Comparison of ENCODE assay signal across 9 mouse cellular contexts in genomic region chr4:80864511-80864922, GRCm38 (mm10). TPM values are rescaled to one million over a fixed set of nuclear protein-coding genes. Genes with fewer than 3 reads are reported as not detected.
DNase-seq lines count a peak whose midpoint lies in the region; ATAC-seq and TF ChIP-seq lines count a peak whose summit lies in the region.
"Had no signal": no experiment of that assay in that cellular context is flagged by ENCODE, and none has a peak within 500 bp of the region (broad histone marks: within the 10 kb centered on the region; RNA-seq: fewer than 3 reads in every experiment).

No protein-coding gene starts in this region.

- WGBS in heart, embryonic 15.5 days: 1% methylated on average over 17 of the region's 17 CpGs
- 3% methylated on average over 17 of the region's 17 CpGs for WGBS in liver, postnatal 0 days (ENCODE audit: insufficient replicate concordance)

- TF ChIP-seq POLR2A in cortical plate, adult 2 months (IDR thresholded peaks at IDR 0.05; ENCODE audit: extremely low read depth, insufficient read depth, low read length): 0 out of 2 replicates have a peak, but pooled peaks have one; percentile 48

- H3K27ac ChIP-seq in cortical plate, adult 2 months (ENCODE audit: insufficient read depth, low read length): no peak overlapping the region
- H3K27ac ChIP-seq in heart, embryonic 15.5 days: no peak overlapping the region
- no peak overlapping the region for H3K27ac ChIP-seq in liver, postnatal 0 days (ENCODE audit: low read depth)

- no peak for TF ChIP-seq EP300 in liver, postnatal 0 days (IDR thresholded peaks at IDR 0.05; ENCODE audit: low read depth)

- peak overlapping the region; percentile 79 for H3K4me2 ChIP-seq in heart, embryonic 15.5 days
- H3K4me2 ChIP-seq in liver, postnatal 0 days (ENCODE audit: low read depth, low read length): peak overlapping the region; percentile 47

- no peak; the same call in 1 of the 2 replicates for ATAC-seq in heart, embryonic 15.5 days (replicated peaks; ENCODE audit: insufficient number of reproducible peaks, insufficient read depth, low FRiP score, low read depth)
- no peak for ATAC-seq in liver, postnatal 0 days

- no peaks in the 10 kb centered on the region for H3K4me1 ChIP-seq in cortical plate, adult 2 months (ENCODE audit: control insufficient read depth, insufficient read depth, low read length)
- peaks cover 6% of the 10 kb centered on the region for H3K4me1 ChIP-seq in heart, embryonic 15.5 days (replicated peaks)
- H3K4me1 ChIP-seq in liver, postnatal 0 days (ENCODE audit: insufficient read depth): no peaks in the 10 kb centered on the region

- H3K9me3 ChIP-seq in heart, embryonic 15.5 days (replicated peaks): no peaks in the 10 kb centered on the region
- no peaks in the 10 kb centered on the region for H3K9me3 ChIP-seq in liver, postnatal 0 days (ENCODE audit: low read length)

- no peak for TF ChIP-seq CTCF in cortical plate, adult 2 months (IDR thresholded peaks at IDR 0.05; ENCODE audit: extremely low read depth, insufficient read depth, low read length)
- no peak for TF ChIP-seq CTCF in liver, postnatal 0 days (IDR thresholded peaks at IDR 0.05; ENCODE audit: low read depth)

- peak overlapping the region; percentile 43 for H3K9ac ChIP-seq in heart, embryonic 15.5 days
- H3K9ac ChIP-seq in liver, postnatal 0 days (replicated peaks): no peak overlapping the region

- peak; percentile 21 for DNase-seq in gastrocnemius, postnatal 10 days
- no peak for DNase-seq in gastrocnemius, adult 18-20 months (ENCODE audit: low spot score)
- peak; percentile 63 to 79 for DNase-seq in layer of hippocampus, adult 8-10 months (ENCODE audit: low spot score in 2 of 2)
- peak; percentile 12 for DNase-seq in liver, postnatal 0 days
- DNase-seq in right cerebral cortex, adult 18-20 months: peak; percentile 82
- DNase-seq in thymus, postnatal 36 days: no peak

- no peaks in the 10 kb centered on the region for H3K36me3 ChIP-seq in heart, embryonic 15.5 days
- no peaks in the 10 kb centered on the region for H3K36me3 ChIP-seq in liver, postnatal 0 days (replicated peaks; ENCODE audit: insufficient read depth, low read length)

- no peaks in the 10 kb centered on the region for H3K27me3 ChIP-seq in heart, embryonic 15.5 days
- H3K27me3 ChIP-seq in liver, postnatal 0 days (ENCODE audit: insufficient read depth, low read length): no peaks in the 10 kb centered on the region
- H3K27me3 ChIP-seq: CH12.LX had no signal

- H3K4me3 ChIP-seq in cortical plate, adult 2 months (ENCODE audit: insufficient read depth, low read length): peak overlapping the region; percentile 21
- H3K4me3 ChIP-seq in heart, embryonic 15.5 days: peak overlapping the region; percentile 47
- no peak overlapping the region for H3K4me3 ChIP-seq in liver, postnatal 0 days (ENCODE audit: low read depth, low read length)

RNA-seq across cellular contexts. Expression of gene Tyrp1, which starts 30.6 kb away (rescaled TPM):
- total RNA-seq in gastrocnemius, postnatal 10 days (2021): 1 to 10 TPM in 1 of 2 experiments, under 1 TPM in 1; 0.32 to 1.5 TPM
- total RNA-seq in gastrocnemius, adult 18-20 months (2021): not detected
- polyA plus RNA-seq in cortical plate, adult 2 months (2012; rRNA removed): 0.06 and 0.08 TPM in 2 replicates
- polyA plus RNA-seq in heart, embryonic 15.5 days (2015; fragmentation: Nextera tagmentation; extraction: Ambion mirVana): 0.24 and 0.28 TPM in 2 replicates
- total RNA-seq in layer of hippocampus, adult 8-10 months (2022): 1 to 10 TPM in 1 of 4 experiments, under 1 TPM in 3; 0.22 to 1.2 (median 0.32) TPM
- not detected in 2 replicates for polyA plus RNA-seq in liver, postnatal 0 days (2015; fragmentation: Nextera tagmentation; extraction: Ambion mirVana)
- total RNA-seq: CH12.LX had no signal

RNA-seq across cellular contexts. Expression of gene Lurap1l, which starts 45.9 kb away (rescaled TPM):
- 1 to 10 TPM; 5.6 to 6.5 TPM for total RNA-seq in gastrocnemius, postnatal 10 days (2021)
- total RNA-seq in gastrocnemius, adult 18-20 months (2021): under 1 TPM; 0.68 to 0.93 TPM
- 8.8 and 9.8 TPM in 2 replicates for polyA plus RNA-seq in cortical plate, adult 2 months (2012; rRNA removed)
- 2.7 and 4.1 TPM in 2 replicates for polyA plus RNA-seq in heart, embryonic 15.5 days (2015; fragmentation: Nextera tagmentation; extraction: Ambion mirVana)
- 10 to 100 TPM; 18.7 to 26.7 (median 22.1) TPM for total RNA-seq in layer of hippocampus, adult 8-10 months (2022)
- polyA plus RNA-seq in liver, postnatal 0 days (2015; fragmentation: Nextera tagmentation; extraction: Ambion mirVana): 14.2 and 19.7 TPM in 2 replicates
- total RNA-seq: CH12.LX had no signal

Comparison
In these comparisons a context has a peak if more than half of its experiments do, and no peak if none do; other contexts are left out.
1. DNase-seq: peak in gastrocnemius, postnatal 10 days (single experiment), layer of hippocampus, adult 8-10 months (2 of 2), liver, postnatal 0 days (single experiment) and right cerebral cortex, adult 18-20 months (single experiment); none in gastrocnemius, adult 18-20 months (single experiment) and thymus, postnatal 36 days (0 of 2).